Mouse (Mus musculus): Measurements from ENCODE around the gene Cntd1. TPM values are rescaled to one million over a fixed set of nuclear protein-coding genes. Genes with fewer than 3 reads are reported as not detected.
A peak's percentile ranks its signal among the peaks of the same experiment; 100 is the strongest.
"Not testable (repeated sequence)": the region's sequence is repeated elsewhere in the genome, so short reads cannot be mapped to it uniquely, and the experiment has no call there.

The Cntd1 gene
- total and polyA plus RNA-seq, 2 experiments from 2014 or later: 0.25 TPM; not detected in 1

GRCm38 (mm10) chr11:101316501-101316917 is 37.7 kb downstream of the Cntd1 start:
- peaks cover 27% of the 10 kb centered on the region for H3K36me3 ChIP-seq (ENCODE audit: insufficient read depth, low read length)
- peaks cover 7% of the 10 kb centered on the region for H3K4me1 ChIP-seq (ENCODE audit: insufficient read depth, low read length)
- 1% methylated on average over 17 of the region's 17 CpGs for WGBS
- peak overlapping the region; percentile 78 for H3K27ac ChIP-seq (ENCODE audit: low read depth, low read length)
- TF ChIP-seq CTCF (IDR thresholded peaks at IDR 0.05): no peak
- DNase-seq (ENCODE audit: low spot score): no peak
- H3K9ac ChIP-seq (replicated peaks; ENCODE audit: low read length, poor library complexity, severe bottlenecking): peak overlapping the region; percentile 91
- no peaks in the 10 kb centered on the region for H3K27me3 ChIP-seq (ENCODE audit: insufficient read depth, low read length)
- peak overlapping the region; percentile 98 for H3K4me3 ChIP-seq (ENCODE audit: low read depth, low read length)
- no peaks in the 10 kb centered on the region for H3K9me3 ChIP-seq (ENCODE audit: low read length)
- peak; percentile 80; the same call in 1 of the 2 replicates for ATAC-seq (ENCODE audit: low FRiP score)
- peak overlapping the region; percentile 95 for H3K4me2 ChIP-seq (ENCODE audit: low read depth, low read length, poor library complexity, severe bottlenecking)

- 0 out of 2 replicates have a peak, but pooled peaks have one; percentile 31 for ATAC-seq (ENCODE audit: low FRiP score)
- WGBS: 11% methylated on average over 4 of the region's 4 CpGs
These were observed 44.8 kb downstream of the Cntd1 start for GRCm38 (mm10) chr11:101323609-101324008.

DNA sequence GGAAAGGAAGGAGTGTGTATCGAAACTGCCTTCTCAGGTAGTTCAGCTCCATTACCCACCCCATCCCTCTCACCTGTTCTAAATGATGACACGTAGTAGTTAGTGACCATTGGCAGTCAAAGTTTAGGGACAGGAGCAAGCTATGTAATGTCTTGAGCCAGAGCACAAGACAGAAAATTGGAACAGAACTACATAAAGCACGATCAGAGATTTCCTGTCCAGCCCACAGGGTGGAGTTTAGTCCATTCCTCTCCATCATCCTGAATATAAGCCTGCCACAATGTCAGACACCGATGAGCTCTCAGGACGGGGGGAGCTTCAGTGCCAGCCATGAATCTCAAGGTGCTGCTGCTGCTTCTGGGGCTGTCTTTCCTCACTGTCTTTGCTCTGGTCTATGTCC is 46.0 kb downstream of the Cntd1 start, which contains the start of gene Aoc2:
Gene Aoc2 (plus strand): TSS at position 301 of the 400 bp plus-strand sequence.
- no peak within 1 kb of the TSS for H3K9ac ChIP-seq (replicated peaks; ENCODE audit: low read length, poor library complexity, severe bottlenecking)
- no peak for TF ChIP-seq CTCF (IDR thresholded peaks at IDR 0.05)
- DNase-seq (ENCODE audit: low spot score) (no peak), ATAC-seq (ENCODE audit: low FRiP score) (no peak)
- no peaks in the 10 kb centered on the region for H3K4me1 ChIP-seq (ENCODE audit: insufficient read depth, low read length)
- no peaks in the 10 kb centered on the region for H3K27me3 ChIP-seq (ENCODE audit: insufficient read depth, low read length)
- H3K4me3 ChIP-seq (ENCODE audit: low read depth, low read length): no peak within 1 kb of the TSS
- H3K36me3 ChIP-seq (ENCODE audit: insufficient read depth, low read length): peaks cover 48% of the 10 kb centered on the region
- H3K4me2 ChIP-seq (ENCODE audit: low read depth, low read length, poor library complexity, severe bottlenecking): no peak within 1 kb of the TSS
- no peak within 1 kb of the TSS for H3K27ac ChIP-seq (ENCODE audit: low read depth, low read length)
- H3K9me3 ChIP-seq (ENCODE audit: low read length): no peaks in the 10 kb centered on the region
- 97% methylated on average over 5 of the region's 5 CpGs for WGBS

More at GRCm38 (mm10) chr11:101323609-101324008, 44.8 kb downstream of the Cntd1 start:
- peaks cover 58% of the 10 kb centered on the region for H3K36me3 ChIP-seq (ENCODE audit: insufficient read depth, low read length)
- H3K4me3 ChIP-seq (ENCODE audit: low read depth, low read length): no peak overlapping the region
- no peaks in the 10 kb centered on the region for H3K27me3 ChIP-seq (ENCODE audit: insufficient read depth, low read length)
- TF ChIP-seq CTCF (IDR thresholded peaks at IDR 0.05): peak; percentile 95
- no peaks in the 10 kb centered on the region for H3K9me3 ChIP-seq (ENCODE audit: low read length)
- H3K27ac ChIP-seq (ENCODE audit: low read depth, low read length): no peak overlapping the region
- H3K9ac ChIP-seq (replicated peaks; ENCODE audit: low read length, poor library complexity, severe bottlenecking): no peak overlapping the region
- no peak overlapping the region for H3K4me2 ChIP-seq (ENCODE audit: low read depth, low read length, poor library complexity, severe bottlenecking)
- no peaks in the 10 kb centered on the region for H3K4me1 ChIP-seq (ENCODE audit: insufficient read depth, low read length)
- DNase-seq (ENCODE audit: low spot score): peak; percentile 80

- H3K36me3 ChIP-seq (ENCODE audit: insufficient read depth, low read length): peaks cover 43% of the 10 kb centered on the region
- H3K9ac ChIP-seq (replicated peaks; ENCODE audit: low read length, poor library complexity, severe bottlenecking); H3K4me3 ChIP-seq (ENCODE audit: low read depth, low read length); H3K4me1 ChIP-seq (ENCODE audit: insufficient read depth, low read length); H3K27ac ChIP-seq (ENCODE audit: low read depth, low read length); DNase-seq (ENCODE audit: low spot score); ATAC-seq (ENCODE audit: low FRiP score); H3K9me3 ChIP-seq (ENCODE audit: low read length); H3K27me3 ChIP-seq (ENCODE audit: insufficient read depth, low read length); H3K4me2 ChIP-seq (ENCODE audit: low read depth, low read length, poor library complexity, severe bottlenecking): not testable (repeated sequence)
- WGBS: 92% methylated on average over 11 of the region's 11 CpGs
These were observed 46.4 kb downstream of the Cntd1 start for GRCm38 (mm10) chr11:101325201-101325600.

DNA sequence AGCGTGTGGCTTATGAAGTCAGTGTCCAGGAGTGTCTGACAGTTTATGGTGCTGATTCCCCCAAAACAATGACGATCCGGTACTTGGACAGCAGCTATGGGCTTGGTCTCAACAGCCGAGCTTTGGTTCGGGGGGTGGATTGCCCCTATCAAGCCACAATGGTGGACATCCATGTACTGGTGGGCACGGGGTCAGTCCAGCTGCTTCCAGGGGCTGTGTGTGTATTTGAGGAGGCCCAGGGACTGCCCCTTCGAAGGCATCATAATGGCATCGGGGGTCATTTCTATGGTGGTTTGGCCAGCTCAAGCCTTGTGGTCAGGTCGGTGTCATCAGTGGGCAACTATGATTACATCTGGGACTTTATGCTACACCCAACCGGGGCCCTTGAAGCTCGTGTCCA is 47.3 kb downstream of the Cntd1 start:
- H3K4me3 ChIP-seq (ENCODE audit: low read depth, low read length): no peak overlapping the region
- H3K4me1 ChIP-seq (ENCODE audit: insufficient read depth, low read length): no peaks in the 10 kb centered on the region
- H3K9ac ChIP-seq (replicated peaks; ENCODE audit: low read length, poor library complexity, severe bottlenecking): no peak overlapping the region
- no peak overlapping the region for H3K4me2 ChIP-seq (ENCODE audit: low read depth, low read length, poor library complexity, severe bottlenecking)
- peaks cover 34% of the 10 kb centered on the region for H3K36me3 ChIP-seq (ENCODE audit: insufficient read depth, low read length)
- H3K27me3 ChIP-seq (ENCODE audit: insufficient read depth, low read length): no peaks in the 10 kb centered on the region
- H3K27ac ChIP-seq (ENCODE audit: low read depth, low read length): no peak overlapping the region
- 87% methylated on average over 11 of the region's 11 CpGs for WGBS
- ATAC-seq (ENCODE audit: low FRiP score) (no peak), DNase-seq (ENCODE audit: low spot score) (no peak)
- TF ChIP-seq CTCF (IDR thresholded peaks at IDR 0.05): no peak
- no peaks in the 10 kb centered on the region for H3K9me3 ChIP-seq (ENCODE audit: low read length)

GRCm38 (mm10) chr11:101327311-101327710 is 48.5 kb downstream of the Cntd1 start:
- no peak overlapping the region for H3K4me2 ChIP-seq (ENCODE audit: low read depth, low read length, poor library complexity, severe bottlenecking)
- no peaks in the 10 kb centered on the region for H3K9me3 ChIP-seq (ENCODE audit: low read length)
- TF ChIP-seq CTCF (IDR thresholded peaks at IDR 0.05): no peak
- no peak overlapping the region for H3K9ac ChIP-seq (replicated peaks; ENCODE audit: low read length, poor library complexity, severe bottlenecking)
- no peak for DNase-seq (ENCODE audit: low spot score)
- 55% methylated on average over 3 of the region's 3 CpGs for WGBS
- no peaks in the 10 kb centered on the region for H3K4me1 ChIP-seq (ENCODE audit: insufficient read depth, low read length)
- no peak overlapping the region for H3K27ac ChIP-seq (ENCODE audit: low read depth, low read length)
- ATAC-seq (ENCODE audit: low FRiP score): no peak
- peaks cover 22% of the 10 kb centered on the region for H3K36me3 ChIP-seq (ENCODE audit: insufficient read depth, low read length)
- H3K27me3 ChIP-seq (ENCODE audit: insufficient read depth, low read length): no peaks in the 10 kb centered on the region
- no peak overlapping the region for H3K4me3 ChIP-seq (ENCODE audit: low read depth, low read length)

Measured in midbrain, postnatal 0 days (tissue).